Mouse (Mus musculus): ENCODE data around the gene Nup153. TPM values are rescaled to one million over a fixed set of nuclear protein-coding genes. Genes with fewer than 3 reads are reported as not detected.

Nup153 gene
- total and polyA plus RNA-seq, 3 experiments = 24.5 to 37.7 (median 35.5) TPM

- no peaks in the 10 kb centered on the region for H3K27me3 ChIP-seq (ENCODE audit: control insufficient read depth, insufficient read depth, low read length)
- H3K4me1 ChIP-seq (ENCODE audit: control insufficient read depth, insufficient read depth, low read length) = no peaks in the 10 kb centered on the region
- no peak overlapping the region for H3K4me3 ChIP-seq
- H3K36me3 ChIP-seq (ENCODE audit: control insufficient read depth, insufficient read depth, low read length) = peaks cover 14% of the 10 kb centered on the region
- H3K9ac ChIP-seq (ENCODE audit: low read depth, low read length) = no peak overlapping the region
- TF ChIP-seq POLR2A (IDR thresholded peaks at IDR 0.05; ENCODE audit: insufficient read depth, low read depth, low read length) = no peak
- no peak for TF ChIP-seq EP300 (IDR thresholded peaks at IDR 0.05; ENCODE audit: insufficient read depth, low read depth, low read length)
- TF ChIP-seq CTCF (IDR thresholded peaks at IDR 0.05) = no peak
- H3K79me2 ChIP-seq (replicated peaks; ENCODE audit: control insufficient read depth, insufficient read depth, low read length) = no peaks in the 10 kb centered on the region; the same call in 1 of the 2 replicates
- H3K27ac ChIP-seq = no peak overlapping the region
- DNase-seq = no peak
- intact Hi-C loops (cut with DNase I) = no loop called here
- 87% methylated on average over 2 of the region's 2 CpGs for WGBS
Observed at GRCm38 (mm10) chr13:46696788-46697187, 31.0 kb downstream of the Nup153 start.

DNA sequence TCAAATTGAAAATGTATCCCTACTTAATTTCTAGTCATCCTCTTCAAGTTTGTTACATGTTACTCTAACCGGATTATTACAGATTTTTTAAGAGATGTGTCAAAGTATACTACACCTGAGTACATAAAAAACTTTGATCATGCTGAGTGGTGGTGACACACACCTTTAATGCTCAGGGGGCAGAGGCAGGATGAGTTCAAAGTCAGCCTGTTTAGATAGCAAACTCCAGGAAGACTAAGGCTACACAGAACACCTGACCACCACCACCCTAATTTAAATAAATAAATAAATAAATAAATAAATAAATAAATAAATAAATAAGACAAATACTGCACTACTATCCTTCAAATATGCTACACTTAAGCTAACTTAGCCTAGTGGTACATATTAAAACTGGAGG lies 31.8 kb downstream of the Nup153 start:
- no peaks in the 10 kb centered on the region for H3K27me3 ChIP-seq (ENCODE audit: control insufficient read depth, insufficient read depth, low read length)
- peaks cover 18% of the 10 kb centered on the region for H3K36me3 ChIP-seq (ENCODE audit: control insufficient read depth, insufficient read depth, low read length)
- WGBS = 91% methylated on average over 1 of the region's 1 CpGs
- intact Hi-C loops (cut with DNase I) = no loop called here
- no peak for DNase-seq
- no peak for TF ChIP-seq POLR2A (IDR thresholded peaks at IDR 0.05; ENCODE audit: insufficient read depth, low read depth, low read length)
- TF ChIP-seq CTCF (IDR thresholded peaks at IDR 0.05) = no peak
- no peak for TF ChIP-seq EP300 (IDR thresholded peaks at IDR 0.05; ENCODE audit: insufficient read depth, low read depth, low read length)
- no peaks in the 10 kb centered on the region for H3K4me1 ChIP-seq (ENCODE audit: control insufficient read depth, insufficient read depth, low read length)
- no peak overlapping the region for H3K27ac ChIP-seq
- H3K79me2 ChIP-seq (replicated peaks; ENCODE audit: control insufficient read depth, insufficient read depth, low read length) = no peaks in the 10 kb centered on the region; the same call in 1 of the 2 replicates
- H3K4me3 ChIP-seq = no peak overlapping the region
- H3K9ac ChIP-seq (ENCODE audit: low read depth, low read length) = no peak overlapping the region

DNA sequence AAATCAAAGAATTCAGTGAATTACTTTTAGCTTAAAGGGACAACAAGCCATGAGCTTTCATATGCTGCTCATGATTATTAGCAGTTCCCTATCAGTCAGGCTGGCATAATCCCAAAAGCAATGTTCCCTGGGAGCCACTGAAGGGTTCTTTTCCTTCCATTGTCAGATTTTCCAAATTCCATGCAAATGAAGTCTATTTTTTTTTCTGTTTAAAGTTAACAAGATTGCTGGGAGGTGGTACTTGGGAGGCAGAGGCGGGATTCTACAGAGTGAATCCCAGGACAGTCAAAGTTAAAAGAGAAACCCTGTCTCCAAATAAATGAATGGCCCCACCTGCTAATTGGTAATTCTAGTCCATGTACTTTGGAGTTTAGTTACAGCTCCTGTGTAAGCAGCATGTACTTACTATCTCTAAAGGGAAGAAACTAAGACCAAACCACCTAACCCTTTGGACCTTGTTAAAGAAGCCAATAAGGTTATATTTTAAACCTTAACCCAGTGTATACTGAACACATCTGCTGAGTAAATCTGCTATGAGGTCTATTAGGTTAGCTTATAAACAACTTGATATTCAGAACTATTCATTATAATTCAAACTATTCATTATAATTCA lies 32.3 kb downstream of the Nup153 start:
- no peak overlapping the region for H3K4me3 ChIP-seq
- intact Hi-C loops (cut with DNase I) = no loop called here
- H3K27me3 ChIP-seq (ENCODE audit: control insufficient read depth, insufficient read depth, low read length) = no peaks in the 10 kb centered on the region
- no peaks in the 10 kb centered on the region; the same call in 1 of the 2 replicates for H3K4me1 ChIP-seq (ENCODE audit: control insufficient read depth, insufficient read depth, low read length)
- TF ChIP-seq EP300 (IDR thresholded peaks at IDR 0.05; ENCODE audit: insufficient read depth, low read depth, low read length) (no peak), CTCF (IDR thresholded peaks at IDR 0.05) (no peak)
- WGBS = 75% methylated on average over 1 of the region's 1 CpGs
- H3K27ac ChIP-seq = no peak overlapping the region
- H3K9ac ChIP-seq (ENCODE audit: low read depth, low read length) = no peak overlapping the region
- no peaks in the 10 kb centered on the region; the same call in 1 of the 2 replicates for H3K79me2 ChIP-seq (replicated peaks; ENCODE audit: control insufficient read depth, insufficient read depth, low read length)
- DNase-seq = no peak
- peaks cover 20% of the 10 kb centered on the region for H3K36me3 ChIP-seq (ENCODE audit: control insufficient read depth, insufficient read depth, low read length)

DNA sequence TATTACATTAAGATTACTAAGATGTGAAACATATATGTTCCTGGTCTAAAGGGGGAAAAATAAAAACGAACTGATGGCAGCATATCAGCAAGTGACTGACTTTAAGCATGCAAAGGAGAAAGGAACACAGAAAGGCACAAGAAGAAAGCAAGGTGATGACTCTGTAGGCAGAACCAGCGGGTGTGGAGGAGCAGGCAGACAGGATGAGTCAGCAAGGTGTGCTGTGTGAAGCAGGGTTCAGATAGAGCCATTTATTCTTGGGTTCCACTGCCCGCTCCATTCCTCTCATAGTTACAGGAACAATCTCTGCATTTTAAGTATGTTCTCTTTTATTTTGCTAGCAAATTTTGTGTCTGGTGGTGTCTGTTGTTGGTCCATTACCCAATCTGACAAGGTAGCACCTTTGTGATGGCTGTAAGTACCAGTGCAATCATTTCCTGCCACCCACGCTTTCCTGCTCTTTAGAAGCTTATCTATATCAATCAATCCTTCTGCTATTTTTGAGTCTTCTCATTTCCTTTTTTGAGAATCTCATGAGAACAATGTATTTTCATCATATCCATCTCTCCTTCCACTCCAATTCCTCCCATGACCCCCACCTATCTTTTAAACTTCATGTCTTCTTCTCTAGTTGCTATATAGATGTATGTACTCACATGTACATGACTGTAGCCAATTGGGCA lies 37.0 kb downstream of the Nup153 start:
- no peak overlapping the region for H3K27ac ChIP-seq
- H3K36me3 ChIP-seq (ENCODE audit: control insufficient read depth, insufficient read depth, low read length) = peaks cover 20% of the 10 kb centered on the region
- H3K79me2 ChIP-seq (replicated peaks; ENCODE audit: control insufficient read depth, insufficient read depth, low read length) = no peaks in the 10 kb centered on the region; the same call in 1 of the 2 replicates
- no peaks in the 10 kb centered on the region; the same call in 1 of the 2 replicates for H3K4me1 ChIP-seq (ENCODE audit: control insufficient read depth, insufficient read depth, low read length)
- DNase-seq = no peak
- intact Hi-C loops (cut with DNase I) = no loop called here
- no peaks in the 10 kb centered on the region for H3K27me3 ChIP-seq (ENCODE audit: control insufficient read depth, insufficient read depth, low read length)
- WGBS = 67% methylated on average over 4 of the region's 4 CpGs
- H3K4me3 ChIP-seq = no peak overlapping the region
- no peak overlapping the region for H3K9ac ChIP-seq (ENCODE audit: low read depth, low read length)
- TF ChIP-seq CTCF (IDR thresholded peaks at IDR 0.05) = no peak
- no peak for TF ChIP-seq POLR2A (IDR thresholded peaks at IDR 0.05; ENCODE audit: insufficient read depth, low read depth, low read length)
- no peak for TF ChIP-seq EP300 (IDR thresholded peaks at IDR 0.05; ENCODE audit: insufficient read depth, low read depth, low read length)

DNA sequence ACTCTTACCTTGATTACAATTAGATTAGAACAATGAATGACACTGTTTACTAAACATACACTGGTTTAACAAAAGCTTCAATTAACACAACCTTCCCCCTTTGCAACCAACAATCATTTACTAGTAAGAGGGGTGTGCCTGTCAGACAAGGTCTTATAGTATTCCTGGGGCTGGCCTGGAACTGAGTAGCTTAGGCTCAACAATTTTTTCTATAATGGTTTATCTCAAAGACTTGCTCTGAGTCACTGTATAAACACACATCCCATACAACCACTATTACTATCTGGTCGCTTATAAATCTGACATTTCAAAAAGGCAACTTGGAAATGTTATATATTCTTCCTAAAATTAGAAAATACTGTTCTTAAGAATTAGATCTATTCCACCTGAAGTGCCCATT lies 44.4 kb downstream of the Nup153 start:
- Histone ChIP-seq H3K79me2 (replicated peaks; ENCODE audit: control insufficient read depth, insufficient read depth, low read length) (no peaks in the 10 kb centered on the region), H3K27ac (no peak overlapping the region), H3K27me3 (ENCODE audit: control insufficient read depth, insufficient read depth, low read length) (no peaks in the 10 kb centered on the region), H3K36me3 (ENCODE audit: control insufficient read depth, insufficient read depth, low read length) (peaks cover 1% of the 10 kb centered on the region), H3K4me1 (ENCODE audit: control insufficient read depth, insufficient read depth, low read length) (no peaks in the 10 kb centered on the region), H3K4me3 (no peak overlapping the region), H3K9ac (ENCODE audit: low read depth, low read length) (no peak overlapping the region)
- DNase-seq = no peak
- 70% methylated on average over 1 of the region's 1 CpGs for WGBS
- TF ChIP-seq POLR2A (IDR thresholded peaks at IDR 0.05; ENCODE audit: insufficient read depth, low read depth, low read length) (no peak), EP300 (IDR thresholded peaks at IDR 0.05; ENCODE audit: insufficient read depth, low read depth, low read length) (no peak), CTCF (IDR thresholded peaks at IDR 0.05) (no peak)
- intact Hi-C loops (cut with DNase I) = no loop called here

- WGBS = 49% methylated on average over 2 of the region's 2 CpGs
- Histone ChIP-seq H3K4me3 (no peak overlapping the region), H3K9ac (ENCODE audit: low read depth, low read length) (no peak overlapping the region), H3K36me3 (ENCODE audit: control insufficient read depth, insufficient read depth, low read length) (peaks cover 4% of the 10 kb centered on the region), H3K27me3 (ENCODE audit: control insufficient read depth, insufficient read depth, low read length) (no peaks in the 10 kb centered on the region), H3K4me1 (ENCODE audit: control insufficient read depth, insufficient read depth, low read length) (no peaks in the 10 kb centered on the region), H3K27ac (no peak overlapping the region), H3K79me2 (replicated peaks; ENCODE audit: control insufficient read depth, insufficient read depth, low read length) (no peaks in the 10 kb centered on the region)
- intact Hi-C loops (cut with DNase I) = no loop called here
- TF ChIP-seq EP300 (IDR thresholded peaks at IDR 0.05; ENCODE audit: insufficient read depth, low read depth, low read length) = no peak
- peak in 1 of 2 experiments; percentile 51 for DNase-seq
Observed at GRCm38 (mm10) chr13:46682921-46683320, 44.8 kb downstream of the Nup153 start.

Measured in heart, adult 2 months (tissue).